Mouse (Mus musculus) ES-E14 (cell line): Measurements from ENCODE around the gene Ptger4.

Source experiments
- CHD2 ChIP-seq: IDR thresholded peaks from 2 replicates; pipeline ENCODE4 v1.6.1; 2014; ENCODE audit warnings: mild to moderate bottlenecking, low read depth, low read length, inconsistent platforms
- MAFK ChIP-seq: IDR thresholded peaks from 2 replicates; pipeline ENCODE4 v1.6.1; 2014; ENCODE audit warnings: mild to moderate bottlenecking, low read depth, low read length, inconsistent platforms; ENCODE audit not compliant: insufficient read depth
- ZNF384 ChIP-seq: IDR thresholded peaks from 2 replicates; pipeline ENCODE4 v1.6.1; 2012; ENCODE audit warnings: low read depth, low read length, inconsistent platforms

- no peak for TF ChIP-seq MAFK
- no peak for TF ChIP-seq ZNF384
- TF ChIP-seq CHD2, result no peak
These were observed 17.0 kb upstream of the Ptger4 start for GRCm38 (mm10) chr15:5261004-5261403.
